Mouse (Mus musculus) left cerebral cortex, postnatal 10 days (tissue): ENCODE measurements at regions not wholly inside any gene's neighbourhood (a gene's known extent, or its start where the extent isn't known, plus 50 kb on each side); places are given as distances from the start of the nearest gene placed in this dataset.

Experiments
- DNase-seq, 2 experiments: peaks; one replicate each; pipeline ENCODE4 v3.0.0; 2021 to 2022; ENCODE audit warnings: low spot score in 2 of 2, mixed read lengths in 1 of 2; ENCODE audit errors: extremely low spot score in 1 of 2
- intact Hi-C: fragments of 180-260 bp; cut with DNase I; formaldehyde crosslinking; loops from one replicate; pipeline ENCODE4 v1.15.1; 2025

DNA sequence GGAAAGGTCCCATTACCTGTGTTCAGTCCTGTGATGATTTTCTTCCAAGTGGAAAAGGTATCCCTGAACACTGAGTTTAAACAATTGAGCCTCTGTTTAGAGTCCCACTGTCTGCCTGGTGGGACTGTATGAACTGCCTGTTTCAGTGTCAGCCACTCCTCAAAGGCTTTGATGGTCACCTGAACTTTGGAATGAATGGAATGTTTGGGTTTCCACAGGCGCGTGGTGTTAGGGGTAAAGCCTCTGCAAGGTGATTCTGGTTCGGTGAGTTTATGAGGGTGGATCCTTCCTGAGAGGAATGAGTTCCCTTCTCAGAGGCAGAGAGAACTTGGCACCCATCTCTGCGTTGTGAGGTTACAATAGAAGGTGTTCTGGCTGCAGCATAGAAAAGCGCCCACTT lies 50.5 kb upstream of the Hmgn3 start:
- intact Hi-C loops = no loop called here
- no peak for DNase-seq
